Mouse (Mus musculus) embryo, embryonic 9.5 days (tissue): ENCODE results near the gene Cfap157.
A peak's percentile ranks its signal among the peaks of the same experiment; 100 is the strongest.

Source experiments
- DNase-seq: peaks from one replicate; pipeline ENCODE4 v3.0.0-alpha.2; 2017; ENCODE audit errors: extremely low spot score

Gene Cfap157

DNA sequence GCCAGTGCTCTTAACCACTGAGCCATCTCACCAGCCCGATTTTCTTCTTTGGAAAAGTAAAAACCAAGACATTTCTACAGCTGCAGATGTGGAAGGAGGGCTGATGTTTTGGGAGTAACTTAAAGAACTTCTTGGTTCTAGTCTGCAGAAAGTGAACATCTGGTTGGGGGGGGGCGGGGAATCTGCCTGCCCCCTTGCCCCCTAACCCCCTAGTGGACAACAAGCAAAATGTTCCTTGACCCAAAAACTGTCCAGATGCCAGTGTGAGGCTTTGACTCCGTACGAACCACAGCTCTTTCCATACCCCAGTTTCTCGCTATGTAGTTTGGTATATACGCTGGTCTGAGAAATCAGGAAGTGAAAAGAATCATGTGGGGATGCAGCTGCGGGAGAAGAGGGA lies 34.0 kb downstream of the Cfap157 start:
- no peak for DNase-seq

DNA sequence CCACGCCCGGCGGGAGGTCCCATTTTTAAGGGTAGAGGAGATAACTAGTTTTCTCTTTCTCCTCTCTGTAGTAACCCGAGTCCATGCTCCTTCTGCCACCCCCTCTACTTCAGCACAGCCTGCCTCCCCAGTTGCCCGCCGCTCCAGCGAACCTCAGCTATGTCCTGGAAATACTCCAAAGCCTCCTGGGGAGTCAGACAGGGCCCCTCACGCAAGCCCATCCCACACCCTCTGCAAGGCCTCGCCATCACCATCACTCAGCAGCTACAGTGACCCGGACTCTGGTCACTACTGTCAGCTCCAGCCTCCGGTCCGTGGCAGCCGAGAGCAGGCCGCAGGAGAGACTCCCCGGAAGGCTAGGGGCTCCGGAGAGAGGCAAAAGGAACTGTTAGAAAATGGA lies 35.1 kb downstream of the Cfap157 start:
- DNase-seq = no peak

DNA sequence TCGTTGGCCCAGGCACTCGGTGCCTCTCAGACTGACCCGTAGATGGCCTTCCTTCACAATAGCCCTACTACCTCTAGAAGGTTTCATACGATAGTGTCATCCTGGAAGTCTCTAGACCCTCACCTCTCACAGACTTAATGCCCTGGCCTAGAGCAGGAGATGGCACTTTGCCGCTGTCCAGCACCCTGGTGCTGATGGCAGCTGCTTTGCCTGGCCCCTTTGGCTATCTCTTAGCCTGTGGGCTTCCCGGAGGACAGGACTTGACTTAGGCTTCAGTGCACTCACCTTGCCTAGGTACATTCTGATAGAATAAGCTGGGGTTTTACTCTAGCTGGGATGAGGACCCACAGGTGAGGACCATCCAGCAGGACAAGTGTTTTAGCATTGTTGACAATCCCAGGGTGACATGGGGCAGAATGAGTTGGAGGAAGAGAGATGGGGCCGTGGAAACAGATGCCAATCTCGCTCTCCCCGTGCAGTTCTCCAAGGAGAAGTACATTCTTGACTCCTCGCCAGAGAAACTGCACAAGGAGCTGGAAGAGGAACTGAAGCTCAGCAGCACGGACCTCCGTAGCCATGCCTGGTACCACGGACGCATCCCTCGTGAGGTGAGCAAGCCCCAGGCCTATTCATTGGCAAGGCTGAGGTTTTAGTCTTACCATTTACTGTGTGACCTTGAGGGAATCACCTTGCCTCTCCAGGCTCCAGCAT lies 39.8 kb downstream of the Cfap157 start:
- no peak for DNase-seq

DNA sequence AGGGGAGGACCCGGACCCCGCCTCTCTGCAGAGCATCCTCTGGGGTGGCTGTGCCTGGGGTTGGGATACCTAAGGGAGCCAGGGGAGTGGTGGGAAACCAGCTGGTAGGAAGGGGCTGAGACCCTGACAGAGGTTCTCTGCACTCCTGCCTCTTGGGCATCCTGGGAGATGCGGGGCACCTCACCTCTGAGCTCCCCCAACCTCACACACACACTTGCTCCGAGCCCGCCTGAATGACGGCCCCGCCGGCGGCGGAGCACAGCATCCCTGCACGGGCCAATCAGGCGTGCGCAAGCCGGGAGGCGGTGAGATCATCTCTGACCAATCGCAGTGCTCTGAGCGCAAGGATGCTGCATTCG lies 42.1 kb downstream of the Cfap157 start:
- peak; percentile 62 for DNase-seq

DNA sequence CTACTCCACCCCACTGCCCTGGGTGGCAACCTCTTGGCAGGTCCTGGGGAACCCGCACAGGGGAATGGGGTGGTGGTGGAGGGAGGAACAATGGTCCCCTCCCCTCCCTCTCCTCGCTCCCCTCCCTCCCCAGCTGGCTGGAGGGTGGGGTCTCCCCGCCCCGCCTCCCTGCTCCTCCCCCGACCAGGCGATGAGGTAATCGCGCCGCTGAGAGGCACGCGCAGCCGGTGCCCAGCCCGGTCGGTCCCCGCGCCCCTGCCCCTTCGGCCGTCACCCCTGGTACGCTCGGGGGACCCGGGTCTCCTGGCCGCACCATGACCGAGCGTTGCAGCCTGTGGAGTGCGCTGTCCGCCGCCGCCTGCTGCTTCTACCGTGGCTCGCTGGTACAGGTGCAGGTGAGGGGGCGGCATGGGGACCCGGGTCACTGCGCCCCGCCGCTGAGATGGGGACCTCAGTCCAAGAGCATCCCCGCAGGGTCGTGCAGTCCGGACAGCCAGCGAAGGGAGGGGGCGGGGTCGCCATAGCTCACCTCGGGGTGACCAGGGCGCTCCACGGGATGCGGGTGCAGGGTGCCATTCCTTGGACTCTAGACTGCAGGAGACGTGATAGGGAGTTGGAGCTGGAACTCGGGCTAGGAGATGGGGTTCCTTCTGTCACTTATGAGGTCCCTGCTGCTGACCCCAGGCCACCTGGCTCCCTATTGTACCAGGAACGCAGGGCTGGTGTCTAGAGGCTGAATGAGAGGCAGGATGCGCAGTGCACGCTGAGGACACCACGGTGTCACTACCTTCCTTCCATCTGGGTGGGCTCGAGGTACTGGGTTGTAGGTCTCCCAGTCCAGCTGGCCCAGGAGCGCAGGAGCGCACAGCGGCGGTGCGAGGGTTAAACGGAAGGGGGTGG lies 42.7 kb downstream of the Cfap157 start:
- DNase-seq = peak; percentile 57

DNA sequence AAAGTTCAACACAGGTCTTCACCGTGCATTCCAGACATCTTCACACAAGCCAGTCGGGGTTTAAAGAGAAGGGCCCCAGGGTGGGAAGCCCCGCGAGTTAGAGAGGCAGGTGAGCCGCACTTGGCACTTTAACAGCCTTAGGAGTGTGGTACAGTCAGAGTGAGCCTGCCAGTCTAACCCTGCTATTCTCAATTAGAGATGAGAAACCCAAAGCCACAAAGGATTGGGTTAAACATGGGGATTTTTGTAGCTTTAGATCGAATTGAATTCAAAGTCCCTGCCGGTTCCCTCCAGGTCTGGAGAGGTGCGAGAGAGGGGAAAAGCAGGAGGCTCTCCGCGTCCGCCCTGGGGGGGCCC lies 43.3 kb downstream of the Cfap157 start, which contains the start of gene 6330409D20Rik:
6330409D20Rik (minus strand) TSS at position 101 of the 357 bp plus-strand sequence.
- DNase-seq = no peak

DNA sequence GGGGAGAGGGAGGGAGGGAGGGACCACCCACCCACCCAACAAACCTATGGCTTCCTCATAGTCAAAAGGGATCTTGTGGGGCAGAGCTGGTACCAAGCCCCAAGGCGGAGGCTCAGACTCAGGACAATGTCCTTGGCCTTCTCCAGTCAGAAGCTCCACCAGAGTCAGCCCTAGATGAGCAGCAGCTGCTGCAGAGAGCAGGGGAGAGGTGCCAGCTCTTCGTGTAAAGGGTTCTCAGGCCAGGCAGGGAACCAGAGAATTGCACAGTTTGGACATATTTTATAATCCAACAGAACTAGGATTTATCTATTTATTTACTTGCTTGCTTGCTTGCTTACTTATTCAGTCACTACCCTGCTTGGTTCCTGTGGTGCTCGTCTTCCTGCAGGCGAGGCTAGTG lies 44.9 kb downstream of the Cfap157 start:
- DNase-seq = no peak

DNA sequence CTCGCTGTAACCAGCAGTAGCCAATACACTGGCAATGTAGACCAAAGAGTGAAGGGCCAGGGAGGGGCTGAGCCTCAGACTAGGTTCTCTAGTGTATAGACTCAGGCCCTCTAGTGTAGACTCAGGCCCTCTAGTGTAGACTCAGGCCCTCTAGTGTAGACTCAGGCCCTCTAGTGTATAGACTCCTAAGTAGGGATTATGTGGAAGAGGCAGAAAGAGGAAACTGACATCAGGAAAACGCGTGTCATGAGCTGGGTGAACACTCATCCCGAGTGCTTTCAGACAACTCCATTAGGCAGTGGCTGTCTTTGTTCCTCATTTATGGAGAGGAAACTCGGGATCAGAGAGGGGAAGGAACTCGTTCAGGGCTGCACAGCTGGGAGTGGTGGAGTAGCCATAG lies 47.2 kb downstream of the Cfap157 start:
- no peak for DNase-seq

DNA sequence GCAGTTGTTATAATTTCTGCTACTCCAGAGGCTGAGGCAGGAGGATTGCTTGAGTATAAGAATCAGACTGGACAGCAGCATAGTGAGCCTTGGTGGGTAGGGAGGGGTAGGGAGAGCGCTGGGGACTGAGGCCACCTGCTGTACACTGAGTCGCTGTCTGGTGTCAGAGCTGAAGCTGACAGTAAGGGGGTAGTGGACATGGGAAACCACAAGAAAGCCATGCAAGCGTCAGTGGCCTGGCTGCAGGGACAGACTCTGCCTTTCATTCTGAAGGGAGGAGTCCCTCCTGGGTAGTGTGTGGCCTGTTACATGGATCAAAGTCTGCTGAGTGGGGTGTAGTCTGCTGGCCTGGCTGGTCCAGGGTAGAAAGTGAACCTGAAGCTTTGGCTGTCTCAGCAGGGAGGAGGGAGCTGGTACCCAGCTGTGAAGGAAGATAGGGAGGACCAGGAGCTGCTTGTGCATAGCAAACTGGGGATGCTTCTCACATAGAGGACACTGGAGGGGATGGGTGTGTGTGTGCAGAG lies 47.9 kb downstream of the Cfap157 start:
- no peak for DNase-seq

DNA sequence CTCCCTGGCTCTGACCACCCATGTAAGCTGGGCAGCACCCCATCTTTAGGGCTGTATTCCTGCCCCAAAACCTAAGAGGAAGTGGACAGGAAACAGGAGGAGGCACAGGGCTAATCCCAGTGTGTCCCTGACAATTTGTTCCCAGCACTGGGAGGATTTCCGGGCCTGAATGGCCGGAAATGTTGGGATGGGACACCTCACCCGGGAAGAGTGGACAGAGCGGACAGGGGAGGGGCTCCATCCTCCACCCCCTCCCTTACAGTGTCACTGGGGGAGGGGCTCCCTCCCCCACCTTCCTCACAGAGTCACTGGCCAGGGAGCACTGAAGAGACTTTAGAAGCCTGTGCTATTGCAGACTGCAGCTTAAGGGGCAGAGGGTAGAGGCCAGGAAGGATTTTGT lies 49.3 kb downstream of the Cfap157 start:
- no peak for DNase-seq

DNA sequence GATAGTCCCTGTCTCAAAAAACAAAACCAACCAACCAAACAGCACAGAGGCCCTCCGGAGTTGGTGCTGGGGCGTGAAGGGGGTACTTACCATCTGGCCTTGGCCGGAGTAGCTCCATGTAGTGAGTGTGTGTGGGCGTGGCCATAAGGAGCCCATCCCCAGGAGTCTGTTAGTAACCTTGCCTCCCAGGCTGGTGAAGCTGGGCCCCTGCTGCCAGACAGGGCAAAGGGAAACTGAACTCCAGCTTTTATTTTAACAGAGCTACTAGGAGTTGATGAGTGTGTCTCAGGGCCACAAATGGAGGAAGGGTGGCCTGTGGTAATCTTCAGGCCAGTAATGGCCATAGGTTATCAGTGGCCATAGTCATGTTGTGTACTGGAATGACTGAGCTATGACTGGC lies 49.7 kb downstream of the Cfap157 start:
- no peak for DNase-seq

DNA sequence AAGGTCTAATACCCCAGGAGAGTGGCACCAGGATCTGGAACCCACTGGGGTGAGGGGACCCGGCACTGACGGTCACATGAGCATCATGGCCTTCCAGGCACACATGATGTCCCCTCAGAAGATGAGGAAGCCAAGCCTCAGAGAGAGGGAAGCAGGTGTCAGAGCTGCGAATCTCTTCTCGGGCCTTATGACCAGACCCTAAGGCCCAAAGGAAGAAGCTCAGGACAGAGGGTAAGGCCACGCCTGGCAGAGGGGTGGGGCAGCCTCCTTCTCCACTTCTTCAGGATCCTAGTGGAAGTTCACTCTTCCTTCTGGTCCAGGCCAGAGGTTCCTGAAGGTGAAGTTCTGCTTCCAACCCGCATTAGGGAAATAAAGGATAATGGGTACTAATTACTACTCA lies 51.5 kb downstream of the Cfap157 start:
- no peak for DNase-seq

DNA sequence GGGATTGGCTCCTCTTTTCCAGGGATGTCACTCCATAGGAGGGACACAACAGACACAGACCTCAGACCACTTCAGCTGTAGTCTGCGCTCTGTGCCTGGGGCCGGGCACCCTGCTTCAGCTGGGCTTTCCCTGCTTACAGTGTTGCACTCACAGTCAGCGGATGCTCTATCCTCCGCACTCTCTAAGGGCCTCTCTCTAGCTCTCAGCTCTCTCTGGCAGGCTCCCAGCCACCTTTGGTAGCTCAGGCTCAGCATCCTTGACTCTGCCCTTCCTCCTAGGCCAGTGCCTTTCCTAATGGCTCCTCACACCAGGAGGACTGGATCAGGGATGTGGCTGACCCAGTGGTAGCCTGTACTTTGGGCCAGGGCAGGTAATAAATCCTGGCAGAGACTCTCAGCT lies 52.3 kb downstream of the Cfap157 start:
- no peak for DNase-seq

DNA sequence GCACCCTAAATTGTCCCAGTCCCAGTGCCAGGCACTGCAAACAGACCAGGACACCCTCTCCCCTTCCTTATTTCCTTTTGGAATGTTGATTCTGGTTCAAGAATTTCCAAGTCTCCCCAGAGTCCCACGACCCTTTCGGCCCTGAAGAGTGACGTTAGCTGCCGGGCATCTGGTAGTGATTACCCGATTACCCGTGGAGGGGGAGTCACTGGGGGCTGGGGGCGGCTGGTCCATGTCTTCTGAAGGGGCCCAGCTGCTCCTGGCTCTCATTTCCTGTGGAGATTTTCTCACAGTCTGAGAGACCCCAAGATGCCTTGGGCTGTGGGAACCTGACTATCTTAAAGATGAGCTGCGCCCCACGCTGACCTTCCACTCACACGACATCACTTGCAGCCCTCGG lies 53.4 kb downstream of the Cfap157 start:
- peak; percentile 68 for DNase-seq

DNA sequence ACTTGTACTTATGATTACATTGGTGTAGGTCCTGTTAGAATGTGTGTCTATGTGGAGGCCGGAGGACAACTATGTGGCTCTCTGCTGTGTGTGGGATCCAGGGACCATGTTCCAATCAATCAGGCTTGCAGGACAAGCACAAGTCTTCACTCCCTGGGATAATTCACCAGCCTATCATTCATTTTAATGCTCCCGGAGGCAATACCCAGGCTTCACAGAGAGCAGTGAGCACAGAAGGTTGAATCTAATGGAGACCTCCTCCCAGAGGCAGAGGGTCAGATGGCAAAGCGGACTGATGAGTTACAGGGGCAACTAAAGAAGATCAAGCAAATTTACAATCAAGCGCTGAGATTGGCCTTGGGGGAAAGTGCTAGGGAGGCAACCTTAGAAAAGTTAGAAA lies 54.7 kb downstream of the Cfap157 start:
- no peak for DNase-seq

DNA sequence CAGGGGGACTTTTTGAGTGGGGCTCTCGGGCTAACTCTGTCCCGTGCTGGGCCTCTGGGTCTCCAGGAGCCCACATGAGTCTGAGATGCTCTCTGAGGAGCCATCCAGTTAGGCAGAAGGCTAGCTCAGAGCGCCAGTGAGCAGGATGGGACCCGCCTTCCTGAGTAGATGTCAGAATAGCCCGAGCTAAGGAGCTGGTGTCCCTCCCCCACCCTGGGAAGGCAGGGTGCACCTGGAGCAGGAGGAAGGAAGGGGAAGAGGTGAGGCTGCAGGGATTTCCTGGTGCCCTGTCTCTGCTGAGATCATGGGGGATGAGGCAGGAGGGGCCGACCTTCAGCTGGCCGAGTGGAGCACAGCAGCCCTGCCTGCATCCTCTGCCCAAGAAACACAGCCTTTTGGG lies 55.8 kb downstream of the Cfap157 start:
- DNase-seq = no peak

DNA sequence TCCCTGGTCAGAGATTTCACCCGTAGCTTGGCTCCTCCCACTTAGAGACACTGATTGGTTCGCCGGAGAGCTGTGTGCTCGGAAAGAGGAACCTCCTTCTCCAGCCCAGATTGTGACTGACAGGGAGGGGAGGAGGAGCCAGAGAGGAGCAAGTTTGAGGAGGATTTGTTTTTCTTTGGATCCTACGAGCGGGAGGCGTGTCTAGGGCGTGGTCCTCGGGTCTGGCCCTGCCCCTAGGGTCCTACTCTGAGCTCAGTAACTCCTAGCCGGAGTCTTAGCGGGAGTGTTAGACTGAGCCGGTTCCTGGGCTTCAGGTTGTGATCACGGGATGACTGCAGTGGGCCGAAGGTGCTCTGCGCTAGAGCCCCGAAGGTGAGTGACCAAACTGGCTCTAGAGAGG lies 56.8 kb downstream of the Cfap157 start:
- peak; percentile 95 for DNase-seq
